Mouse (Mus musculus) colon, adult 2 months (tissue): Measurements from ENCODE around the gene Klhl12. TPM values are rescaled to one million over a fixed set of nuclear protein-coding genes. Genes with fewer than 3 reads are reported as not detected.

ENCODE experiments used
- polyA plus RNA-seq: library from polyadenylated mRNA; depleted of rRNA; stranded (reverse); fragments of >200 nt; gene quantifications from 2 replicates; pipeline ENCODE4 v1.2.3, GENCODE M21; 2012; rRNA removed

Klhl12 gene
- polyA plus RNA-seq: 4.0 and 4.8 TPM in 2 replicates

GRCm38 (mm10) chr1:134454904-134455824 is at the start of gene Klhl12:
Gene Klhl12 (plus strand): TSS chr1:134455531.

GRCm38 (mm10) chr1:134415168-134415831 is 40.0 kb upstream of the Klhl12 start, which contains the start of gene Adipor1:
Gene Adipor1 (plus strand): TSS chr1:134415378.

GRCm38 (mm10) chr1:134494428-134495215 is 39.3 kb downstream of the Klhl12 start, which contains the start of gene Rabif:
Gene Rabif (plus strand): TSS chr1:134494648.

Other genes starting within 250 kb of the Klhl12 start
- gene Adora1, start 220.1 kb upstream of the Klhl12 start, polyA plus RNA-seq: 4.7 and 5.3 TPM in 2 replicates
- gene Myog, start 165.5 kb upstream of the Klhl12 start, polyA plus RNA-seq: not detected in 2 replicates
- gene Ppfia4, start 122.6 kb upstream of the Klhl12 start, polyA plus RNA-seq: 4.4 and 9.9 TPM in 2 replicates
- 99.8 and 130 TPM in 2 replicates for gene Tmem183a, start 93.6 kb upstream of the Klhl12 start, polyA plus RNA-seq
- gene 4933406M09Rik, start 69.6 kb upstream of the Klhl12 start, polyA plus RNA-seq: not detected in 2 replicates
- 28.1 and 32.6 TPM in 2 replicates for gene Cyb5r1, start 50.0 kb upstream of the Klhl12 start, polyA plus RNA-seq
- gene Adipor1, start 40.2 kb upstream of the Klhl12 start, polyA plus RNA-seq: 143 and 183 TPM in 2 replicates
- 10.3 and 11.5 TPM in 2 replicates for gene Rabif, start 39.1 kb downstream of the Klhl12 start, polyA plus RNA-seq
- not detected in 2 replicates for gene Mgat4e, start 94.2 kb downstream of the Klhl12 start, polyA plus RNA-seq
- 11.4 and 14.4 TPM in 2 replicates for gene Kdm5b, start 104.6 kb downstream of the Klhl12 start, polyA plus RNA-seq
- gene Syt2, start 191.1 kb downstream of the Klhl12 start, polyA plus RNA-seq: 0.52 and 1.7 TPM in 2 replicates